Mouse (Mus musculus) spleen, adult 18-20 months (tissue): Measurements from ENCODE around the gene Pdzk1ip1.

Experiments
- DNase-seq, 2 experiments: peaks; one replicate each; pipeline ENCODE4 v3.0.0; 2022; ENCODE audit warnings: mixed read lengths in 2 of 2

Gene Pdzk1ip1

GRCm38 (mm10) chr4:115124713-115125112 lies 36.2 kb downstream of the Pdzk1ip1 start:
- DNase-seq: no peak

- no peak for DNase-seq
These were observed 44.6 kb downstream of the Pdzk1ip1 start for GRCm38 (mm10) chr4:115133085-115133484.

- DNase-seq: no peak
These were observed 45.2 kb downstream of the Pdzk1ip1 start, which contains the start of gene Cyp4x1 for GRCm38 (mm10) chr4:115133621-115134295. TSS of gene Cyp4x1 (minus strand) at chr4:115134281.

- DNase-seq: no peak
These were observed 45.8 kb downstream of the Pdzk1ip1 start for GRCm38 (mm10) chr4:115134296-115134630.
